Mouse (Mus musculus) MEL (cell line): ENCODE results near the gene Cdk15. TPM values are rescaled to one million over a fixed set of nuclear protein-coding genes. Genes with fewer than 3 reads are reported as not detected.

ENCODE experiments used
- DNase-seq: peaks from one replicate; pipeline ENCODE4 v3.0.0; 2011; ENCODE audit warnings: low read depth, low spot score
- H3K27ac ChIP-seq: 2 replicates; pipeline ENCODE4 v1.5.1; 2012; ENCODE audit warnings: low read depth, mild to moderate bottlenecking, control low read depth, low read length, moderate library complexity; ENCODE audit not compliant: control insufficient read depth
- H3K27me3 ChIP-seq, 2 experiments: fragments of 150-350 bp in 1 of 2; sonication (generic) in 1 of 2; 2 replicates each; pipeline ENCODE4 v1.6.1; 2012; ENCODE audit warnings: low read length in 2 of 2, mild to moderate bottlenecking in 2 of 2, improper control_type of control experiment in 1 of 2, moderate library complexity in 1 of 2; ENCODE audit not compliant: insufficient read depth in 2 of 2, control insufficient read depth in 1 of 2
- H3K36me3 ChIP-seq, 2 experiments: 2 replicates each; pipeline ENCODE4 v1.6.1; 2012 to 2014; ENCODE audit warnings: low read length in 2 of 2, improper control_type of control experiment in 1 of 2, inconsistent platforms in 1 of 2, mild to moderate bottlenecking in 1 of 2; ENCODE audit not compliant: insufficient read depth in 2 of 2, control insufficient read depth in 1 of 2
- H3K4me1 ChIP-seq, 2 experiments: fragments of 150-350 bp in 1 of 2; sonication (generic) in 1 of 2; 2 replicates each; pipeline ENCODE4 v1.6.1; 2012; ENCODE audit warnings: low read length in 2 of 2, improper control_type of control experiment in 1 of 2, mild to moderate bottlenecking in 1 of 2; ENCODE audit not compliant: insufficient read depth in 2 of 2, control insufficient read depth in 1 of 2
- H3K4me3 ChIP-seq, 2 experiments: fragments of 150-350 bp in 1 of 2; sonication (generic) in 1 of 2; 2 replicates each; pipeline ENCODE4 v1.5.1; 2012; ENCODE audit warnings: low read depth in 2 of 2, low read length in 2 of 2, mild to moderate bottlenecking in 2 of 2, moderate library complexity in 2 of 2, control low read depth in 1 of 2, improper control_type of control experiment in 1 of 2; ENCODE audit not compliant: control insufficient read depth in 1 of 2, insufficient read depth in 1 of 2
- H3K79me2 ChIP-seq: 2 replicates; pipeline ENCODE4 v1.6.1; 2012; ENCODE audit warnings: mild to moderate bottlenecking, low read length, moderate library complexity; ENCODE audit not compliant: control insufficient read depth, poor library complexity, insufficient read depth
- H3K9ac ChIP-seq: 2 replicates; pipeline ENCODE4 v1.6.1; 2012; ENCODE audit warnings: low read depth, mild to moderate bottlenecking, control low read depth, low read length, moderate library complexity; ENCODE audit not compliant: control insufficient read depth, poor library complexity, severe bottlenecking
- H3K9me3 ChIP-seq: fragments of 150-350 bp; sonication (generic); replicated peaks from 2 replicates; pipeline ENCODE4 v1.6.1; 2012; ENCODE audit warnings: mild to moderate bottlenecking, low read length, improper control_type of control experiment, moderate library complexity; ENCODE audit not compliant: insufficient read depth
- CTCF ChIP-seq, 3 experiments: IDR thresholded peaks in 2 of 3; conservative IDR thresholded peaks in 1 of 3; 2 replicates each; pipeline ENCODE4 v1.5.1; 2011 to 2012; ENCODE audit warnings: low read length in 3 of 3, low read depth in 2 of 3, mild to moderate bottlenecking in 2 of 3, improper control_type of control experiment in 1 of 3, inconsistent platforms in 1 of 3, mixed read lengths in 1 of 3, moderate library complexity in 1 of 3; ENCODE audit not compliant: control insufficient read depth in 1 of 3, insufficient read depth in 1 of 3, poor library complexity in 1 of 3, severe bottlenecking in 1 of 3
- KAT2A ChIP-seq: conservative IDR thresholded peaks from 2 replicates; pipeline ENCODE4 v1.6.1; 2012; ENCODE audit warnings: low read depth, low read length, improper control_type of control experiment, inconsistent platforms
- MAFK ChIP-seq: IDR thresholded peaks from 2 replicates; pipeline ENCODE4 v1.6.1; 2011; ENCODE audit warnings: low read depth, mild to moderate bottlenecking, low read length, improper control_type of control experiment, borderline replicate concordance
- MAX ChIP-seq: IDR thresholded peaks from 2 replicates; pipeline ENCODE4 v1.6.1; 2011; ENCODE audit warnings: low read length, improper control_type of control experiment
- NELFE ChIP-seq: IDR thresholded peaks from 2 replicates; pipeline ENCODE4 v1.6.1; 2011; ENCODE audit warnings: low read depth, low read length, improper control_type of control experiment
- NRF1 ChIP-seq: IDR thresholded peaks from 2 replicates; pipeline ENCODE4 v1.6.1; 2014; ENCODE audit warnings: low read depth, mild to moderate bottlenecking, inconsistent platforms, low read length, improper control_type of control experiment, moderate library complexity; ENCODE audit not compliant: poor library complexity, insufficient read depth, severe bottlenecking
- RAD21 ChIP-seq: IDR thresholded peaks from 2 replicates; pipeline ENCODE4 v1.6.1; 2011; ENCODE audit warnings: mild to moderate bottlenecking, low read depth, low read length, improper control_type of control experiment
- SMC3 ChIP-seq: IDR thresholded peaks from 2 replicates; pipeline ENCODE4 v1.6.1; 2011; ENCODE audit warnings: low read depth, low read length, improper control_type of control experiment
- UBTF ChIP-seq: IDR thresholded peaks from 2 replicates; pipeline ENCODE4 v1.6.1; 2012; ENCODE audit warnings: low read depth, mild to moderate bottlenecking, inconsistent platforms, low read length, improper control_type of control experiment, moderate library complexity, borderline replicate concordance; ENCODE audit not compliant: insufficient read depth
- ZC3H11A ChIP-seq: IDR thresholded peaks from 2 replicates; pipeline ENCODE4 v1.6.1; 2012; ENCODE audit warnings: low read depth, mild to moderate bottlenecking, inconsistent platforms, low read length, improper control_type of control experiment
- ZNF384 ChIP-seq: IDR thresholded peaks from 2 replicates; pipeline ENCODE4 v1.6.1; 2012; ENCODE audit warnings: low read depth, mild to moderate bottlenecking, inconsistent platforms, low read length, improper control_type of control experiment
- polyA plus RNA-seq, 2 experiments: library from polyadenylated mRNA; stranded (reverse) in 1 of 2; unstranded in 1 of 2; fragments of >175 nt in 1 of 2; fragments of >200 nt in 1 of 2; gene quantifications; 2 replicates each; pipeline versions ENCODE4 v1.2.1 to v1.2.4; 2012; ENCODE audit warnings: low replicate concordance in 2 of 2, low read depth in 1 of 2; ENCODE audit not compliant: insufficient read length in 2 of 2, insufficient read depth in 1 of 2, missing spikeins in 1 of 2
- total RNA-seq: library from RNA; depleted of rRNA; stranded (reverse); fragments of 300-350 nt; gene quantifications from 2 replicates; pipeline ENCODE4 v1.2.3, GENCODE M21; 2012

Cdk15 gene
- total and polyA plus RNA-seq, 3 experiments = not detected

DNA sequence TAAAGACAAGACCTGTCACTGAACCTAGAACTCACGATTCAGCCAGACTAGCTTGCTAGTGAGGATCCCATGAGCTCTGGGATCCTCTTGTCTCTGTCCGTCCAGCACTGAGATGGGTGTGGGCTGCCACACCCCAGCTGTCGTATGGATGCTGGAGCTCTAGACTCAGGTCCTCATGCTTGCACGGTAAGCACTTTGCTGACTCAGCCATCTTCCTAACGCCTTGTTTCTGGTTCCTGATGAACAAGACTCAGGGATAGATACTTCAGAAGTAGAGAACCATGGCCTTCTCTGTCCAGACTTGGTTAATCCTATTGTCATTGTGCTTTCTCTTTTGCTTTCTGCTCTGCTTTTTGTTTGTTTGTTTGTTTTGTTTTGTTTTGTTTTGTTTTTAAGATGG is 29.2 kb downstream of the Cdk15 start:
- no peak for TF ChIP-seq ZNF384
- TF ChIP-seq MAFK = peak; percentile 56; the same call in 1 of the 2 replicates
- H3K27me3 ChIP-seq = peaks cover 10 to 25% of the 10 kb centered on the region in 2 experiments

DNA sequence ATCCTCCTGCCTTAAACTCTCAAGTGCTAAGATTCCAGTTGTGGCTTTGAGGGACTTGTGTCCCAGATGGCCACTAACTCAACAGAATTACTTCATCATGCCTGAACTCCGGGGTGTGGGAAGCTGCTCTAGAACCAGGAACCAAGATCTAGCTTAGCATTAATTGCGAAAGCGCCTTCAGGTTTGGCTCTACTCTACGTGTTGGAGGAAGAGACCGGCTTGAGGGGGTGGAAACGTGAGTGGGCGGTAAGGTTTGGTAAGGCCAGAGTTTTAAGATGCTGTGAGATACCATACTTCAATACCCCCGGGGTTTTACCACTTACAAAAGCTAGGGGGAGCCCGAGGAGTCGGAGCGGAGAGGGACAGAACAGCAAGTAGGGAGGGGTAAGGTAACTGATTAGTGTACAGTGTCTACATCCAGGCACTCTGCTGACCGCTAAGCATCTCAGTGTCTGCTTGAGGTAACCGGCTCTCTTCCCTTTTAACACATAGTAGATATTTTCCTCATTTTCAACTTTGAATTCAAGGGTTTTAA is 29.7 kb downstream of the Cdk15 start:
- Histone ChIP-seq H3K9me3 (no peaks in the 10 kb centered on the region), H3K4me1 (0 out of 4 replicates have a peak, but pooled peaks cover 0 to 3% of the 10 kb centered on the region in 2 experiments), H3K27ac (no peak overlapping the region)
- TF ChIP-seq UBTF (no peak), ZC3H11A (peak; percentile 44), CTCF (IDR thresholded peaks at IDR 0.05 in 2 of 3, conservative IDR thresholded peaks at IDR 0.05 in 1 of 3; ENCODE audit: control insufficient read depth in 1 of 3, insufficient read depth in 1 of 3, low read depth in 2 of 3, low read length in 3 of 3, poor library complexity in 1 of 3, severe bottlenecking in 1 of 3) (peak; percentile 59 to 71 (median 70)), RAD21 (peak; percentile 57), SMC3 (peak; percentile 64)
- TF ChIP-seq, all 39 proteins: peak for 4
- no peaks in the 10 kb centered on the region for H3K79me2 ChIP-seq
- H3K36me3 ChIP-seq = no peaks in the 10 kb centered on the region
- peak; percentile 61 for DNase-seq
- H3K27me3 ChIP-seq = peaks cover 10 to 20% of the 10 kb centered on the region in 2 experiments
- no peak overlapping the region for H3K9ac ChIP-seq
- H3K4me3 ChIP-seq = no peak overlapping the region

More for the DNA sequence above, 29.2 kb downstream of the Cdk15 start:
- Histone ChIP-seq H3K4me1 (0 out of 4 replicates have a peak, but pooled peaks cover 0 to 3% of the 10 kb centered on the region in 2 experiments), H3K36me3 (no peaks in the 10 kb centered on the region), H3K79me2 (no peaks in the 10 kb centered on the region), H3K9ac (no peak overlapping the region), H3K9me3 (no peaks in the 10 kb centered on the region), H3K4me3 (no peak overlapping the region), H3K27ac (no peak overlapping the region)
- DNase-seq = peak; percentile 20

DNA sequence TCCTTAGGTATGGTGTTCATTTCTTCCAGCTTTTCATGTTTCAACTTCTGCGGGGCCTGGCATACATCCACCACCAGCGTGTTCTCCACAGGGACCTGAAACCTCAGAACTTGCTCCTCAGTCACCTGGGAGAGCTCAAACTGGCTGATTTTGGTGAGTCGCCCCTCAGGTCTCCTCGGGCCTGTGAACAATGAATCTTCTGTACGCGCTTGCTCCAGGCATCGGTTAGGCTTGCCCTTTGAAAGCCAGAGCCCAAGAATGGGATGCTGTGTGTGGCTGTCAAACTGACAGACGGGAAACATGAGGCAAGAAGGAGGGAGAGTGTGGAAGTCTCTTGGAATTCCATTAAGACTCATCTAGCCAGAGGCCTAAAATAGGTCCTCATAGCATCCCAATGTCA is 31.0 kb downstream of the Cdk15 start:
- Histone ChIP-seq H3K4me1 (0 out of 4 replicates have a peak, but pooled peaks cover 0 to 3% of the 10 kb centered on the region in 2 experiments), H3K36me3 (no peaks in the 10 kb centered on the region), H3K27me3 (peaks cover 6 to 12% of the 10 kb centered on the region in 2 experiments; a peak in 3 of 4 replicates), H3K9me3 (no peaks in the 10 kb centered on the region), H3K27ac (no peak overlapping the region), H3K4me3 (no peak overlapping the region), H3K79me2 (no peaks in the 10 kb centered on the region), H3K9ac (no peak overlapping the region)
- TF ChIP-seq MAX (no peak), KAT2A (no peak), NELFE (no peak), NRF1 (no peak), ZC3H11A (no peak), RAD21 (no peak), SMC3 (no peak)
- DNase-seq = no peak
